Mouse (Mus musculus) cortical plate, adult 2 months (tissue): ENCODE results near the gene Cbln3. TPM values are rescaled to one million over a fixed set of nuclear protein-coding genes. Genes with fewer than 3 reads are reported as not detected.

Source experiments
- H3K27ac ChIP-seq: fragments of 200-500 bp; 2 replicates; pipeline ENCODE4 v1.5.1; 2012; ENCODE audit warnings: low read length, control low read depth, inconsistent platforms; ENCODE audit not compliant: insufficient read depth
- H3K4me1 ChIP-seq: fragments of 200-500 bp; 2 replicates; pipeline ENCODE4 v1.6.1; 2011; ENCODE audit warnings: low read length; ENCODE audit not compliant: control insufficient read depth, insufficient read depth
- H3K4me3 ChIP-seq: fragments of 200-500 bp; 2 replicates; pipeline ENCODE4 v1.5.1; 2011; ENCODE audit warnings: mild to moderate bottlenecking, low read length, control low read depth; ENCODE audit not compliant: insufficient read depth
- CTCF ChIP-seq: fragments of 200-500 bp; IDR thresholded peaks from 2 replicates; pipeline ENCODE4 v1.5.1; 2011; ENCODE audit warnings: mild to moderate bottlenecking, control low read depth, low read length; ENCODE audit not compliant: insufficient read depth; ENCODE audit errors: extremely low read depth
- POLR2A ChIP-seq: fragments of 200-500 bp; IDR thresholded peaks from 2 replicates; pipeline ENCODE4 v1.6.1; 2011; ENCODE audit warnings: mild to moderate bottlenecking, low read length, control low read depth; ENCODE audit not compliant: insufficient read depth; ENCODE audit errors: extremely low read depth
- polyA plus RNA-seq: library from polyadenylated mRNA; depleted of rRNA; stranded (reverse); fragments of >200 nt; gene quantifications from 2 replicates; pipeline ENCODE4 v1.2.3, GENCODE M21; 2012

The Cbln3 gene
- polyA plus RNA-seq, 1 experiment: 0.42 TPM

DNA sequence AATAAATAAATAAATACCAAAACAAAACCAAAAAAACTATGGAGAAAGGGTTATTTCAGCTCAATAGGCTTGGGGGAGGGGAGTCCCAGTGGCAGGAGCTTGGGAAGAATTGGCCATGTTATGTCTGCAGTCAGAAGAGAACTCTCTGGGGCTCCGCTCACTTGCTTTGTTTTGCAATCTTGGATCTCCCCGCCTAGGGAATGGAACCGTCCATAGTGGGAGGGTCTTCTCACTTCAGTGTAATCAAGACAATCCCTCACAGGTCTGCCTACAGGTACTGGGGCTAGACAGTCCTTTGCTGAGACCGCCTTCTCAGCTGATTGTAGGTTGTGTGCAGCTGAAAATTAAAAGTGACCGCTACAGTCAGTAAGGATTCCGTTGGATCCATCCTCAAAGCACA, 14.7 kb downstream of the Cbln3 start:
- no peak for TF ChIP-seq CTCF
- no peak for TF ChIP-seq POLR2A
- no peak overlapping the region for H3K27ac ChIP-seq
- no peaks in the 10 kb centered on the region for H3K4me1 ChIP-seq
- no peak overlapping the region for H3K4me3 ChIP-seq

DNA sequence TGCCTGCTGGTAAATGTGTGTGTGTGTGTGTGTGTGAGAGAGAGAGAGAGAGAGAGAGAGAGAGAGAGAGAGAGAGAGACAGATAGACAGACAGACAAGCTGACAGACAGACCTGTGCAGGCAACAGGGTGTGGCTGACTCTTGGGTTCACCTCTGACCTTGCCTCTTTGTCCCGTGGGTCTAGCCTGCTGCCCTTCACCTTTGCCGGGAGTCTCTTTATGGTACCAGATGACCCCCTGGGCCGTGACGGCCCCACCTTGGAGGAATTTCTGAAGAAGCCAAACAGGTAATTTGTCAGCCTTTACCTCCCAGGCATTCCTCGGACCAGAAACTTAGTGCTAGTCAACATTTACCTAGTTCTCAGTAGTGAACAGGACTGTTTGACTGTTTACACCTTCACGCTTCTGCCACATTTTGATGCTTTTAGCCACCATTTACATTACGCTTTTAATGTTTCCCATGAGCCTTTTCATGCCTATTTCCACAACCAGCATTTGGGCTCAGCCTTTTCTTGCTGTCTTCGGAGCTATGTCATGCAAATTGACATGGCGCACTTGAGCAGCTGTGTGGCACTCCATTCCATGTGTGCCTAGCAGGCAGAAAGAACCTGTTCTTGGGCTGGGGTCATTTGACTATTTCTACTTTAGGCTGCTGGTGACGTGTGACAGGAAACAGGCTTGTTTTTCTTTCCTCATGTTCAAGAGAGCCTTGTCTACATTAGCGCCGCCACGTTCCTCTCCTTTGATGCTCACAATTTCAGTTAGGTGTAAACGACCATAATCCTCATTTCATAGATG, 15.8 kb downstream of the Cbln3 start:
- H3K4me1 ChIP-seq: no peaks in the 10 kb centered on the region
- TF ChIP-seq CTCF (no peak), POLR2A (no peak)
- no peak overlapping the region for H3K4me3 ChIP-seq
- no peak overlapping the region for H3K27ac ChIP-seq

DNA sequence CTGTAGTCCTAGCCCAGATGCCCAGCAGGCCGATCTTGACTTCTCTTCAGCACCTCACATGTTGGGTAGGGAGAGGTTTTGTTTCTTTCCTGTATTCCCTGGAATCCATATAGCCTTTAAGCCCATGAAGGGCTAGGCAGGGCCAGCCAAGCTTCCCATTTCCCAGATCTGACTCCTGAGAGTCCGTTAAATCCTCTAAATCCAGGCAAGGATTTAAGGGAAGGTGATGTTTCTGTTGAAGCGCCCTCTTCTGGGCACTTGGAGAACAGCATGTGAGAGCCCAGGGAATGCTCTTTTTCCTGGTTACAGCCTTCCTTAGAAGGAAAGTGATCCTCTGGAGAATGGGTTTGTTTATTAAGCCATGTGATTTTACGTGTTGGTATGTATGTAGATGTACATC, 17.2 kb downstream of the Cbln3 start:
- Histone ChIP-seq H3K27ac (no peak overlapping the region), H3K4me3 (no peak overlapping the region), H3K4me1 (no peaks in the 10 kb centered on the region)
- TF ChIP-seq POLR2A: no peak
- TF ChIP-seq CTCF: peak; percentile 75

DNA sequence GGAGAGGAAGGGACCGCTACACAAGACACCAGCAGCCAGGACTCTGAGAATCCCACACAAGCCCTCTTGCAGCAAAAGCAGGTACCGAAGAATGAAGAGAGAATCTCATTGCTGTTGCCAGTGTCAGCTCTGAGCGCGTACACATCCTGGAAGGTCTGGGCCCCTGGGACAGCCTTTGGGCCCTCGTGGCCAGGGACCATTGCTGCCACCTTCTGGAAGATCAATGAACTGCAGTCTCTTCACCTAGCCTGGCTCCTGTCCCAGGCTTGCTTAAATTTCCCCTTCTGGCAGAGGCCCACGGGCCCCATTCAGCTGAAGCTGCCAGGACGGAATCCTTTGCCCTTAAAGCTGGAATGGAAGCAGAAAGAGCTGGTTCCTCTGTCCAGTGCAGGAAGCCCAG, 20.4 kb downstream of the Cbln3 start:
- no peak for TF ChIP-seq POLR2A
- peak; percentile 77 for TF ChIP-seq CTCF
- H3K4me3 ChIP-seq: no peak overlapping the region
- no peaks in the 10 kb centered on the region for H3K4me1 ChIP-seq
- no peak overlapping the region for H3K27ac ChIP-seq

DNA sequence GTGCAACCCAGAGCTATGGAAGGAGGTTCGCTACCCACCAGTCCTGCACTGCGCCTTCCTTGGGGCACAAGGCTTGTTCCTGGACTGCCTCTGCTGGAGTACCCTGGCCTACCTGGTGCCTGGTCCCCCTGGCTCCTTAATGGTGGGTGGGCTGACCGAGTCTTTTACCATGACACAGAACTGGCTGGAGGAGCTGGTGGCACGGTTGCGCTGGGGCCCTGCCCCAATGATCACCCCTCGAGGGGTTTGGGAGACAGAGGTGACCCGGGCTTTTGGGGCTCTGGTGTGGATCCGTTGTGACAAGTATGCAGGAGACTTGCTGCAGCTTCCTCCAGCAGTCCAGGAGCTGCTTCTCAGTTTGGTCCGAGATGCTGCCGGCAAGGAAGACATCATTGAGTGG, 21.2 kb downstream of the Cbln3 start:
- Histone ChIP-seq H3K4me1 (no peaks in the 10 kb centered on the region), H3K4me3 (no peak overlapping the region), H3K27ac (no peak overlapping the region)
- no peak for TF ChIP-seq POLR2A
- TF ChIP-seq CTCF: no peak

DNA sequence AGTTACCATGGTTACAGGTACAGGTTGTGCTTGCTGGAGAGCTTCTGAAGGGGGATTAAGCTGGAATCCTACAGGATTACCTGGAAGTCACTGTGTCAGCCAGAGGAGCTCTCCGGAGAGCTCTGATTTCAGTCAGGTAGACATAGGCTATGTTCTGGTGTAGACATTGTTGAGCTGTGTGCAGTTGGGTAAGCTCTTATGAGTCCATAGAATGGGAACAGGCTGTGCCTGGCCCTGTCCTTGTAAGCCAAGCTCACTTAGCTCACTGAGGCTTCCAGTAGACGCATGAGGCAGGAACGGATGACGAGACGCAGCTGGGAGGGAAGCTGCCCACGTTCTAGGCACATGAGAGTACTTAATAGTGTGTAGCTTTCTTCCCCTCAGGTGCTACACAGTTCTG, 22.0 kb downstream of the Cbln3 start:
- Histone ChIP-seq H3K27ac (no peak overlapping the region), H3K4me1 (no peaks in the 10 kb centered on the region), H3K4me3 (no peak overlapping the region)
- TF ChIP-seq CTCF (no peak), POLR2A (no peak)

DNA sequence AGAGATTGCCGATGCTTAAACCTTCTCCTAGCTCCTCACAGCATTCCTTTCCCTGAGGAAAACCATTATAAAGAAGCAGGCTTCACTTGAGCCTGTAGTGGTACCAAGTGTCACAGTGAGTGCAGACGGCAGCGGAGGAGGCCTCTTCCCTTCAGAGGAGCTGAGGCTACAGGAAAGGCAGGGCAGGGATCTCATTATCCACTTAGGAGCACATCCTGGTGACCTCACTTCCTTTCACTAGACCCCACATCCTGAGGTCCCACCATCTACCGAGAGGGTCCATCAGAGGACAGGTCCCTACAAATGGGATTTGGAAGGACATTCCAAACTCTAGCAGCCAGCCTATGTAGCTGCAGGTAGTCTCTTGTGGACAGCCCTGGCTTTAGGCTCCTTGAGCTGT, 26.6 kb downstream of the Cbln3 start:
- Histone ChIP-seq H3K27ac (no peak overlapping the region), H3K4me3 (no peak overlapping the region), H3K4me1 (no peaks in the 10 kb centered on the region; the same call in 1 of the 2 replicates)
- TF ChIP-seq POLR2A (no peak), CTCF (no peak)

DNA sequence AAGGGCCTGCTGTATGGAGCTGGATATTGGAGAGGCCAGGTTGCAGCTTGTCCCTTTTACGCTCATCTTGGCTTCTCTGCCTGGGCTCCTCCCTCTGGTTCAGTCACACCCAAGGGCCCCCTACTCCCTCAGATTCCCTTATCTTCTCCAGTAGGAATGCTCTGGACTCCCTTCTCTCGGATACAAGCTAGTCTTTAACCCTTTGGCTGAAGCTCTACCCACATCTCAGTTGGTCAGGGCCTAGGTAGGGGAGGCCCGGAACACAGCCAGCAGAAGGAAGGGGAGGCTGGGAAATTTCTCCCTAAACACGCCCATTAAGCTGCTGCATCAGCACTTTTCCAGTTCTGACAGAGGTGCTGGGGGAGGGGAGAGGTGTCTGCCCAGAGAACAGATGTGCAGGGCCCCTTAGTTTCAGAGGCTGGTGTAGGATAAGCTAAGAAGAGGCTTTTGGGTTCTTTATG, 29.1 kb downstream of the Cbln3 start:
- no peaks in the 10 kb centered on the region; the same call in 1 of the 2 replicates for H3K4me1 ChIP-seq
- TF ChIP-seq CTCF: no peak
- no peak for TF ChIP-seq POLR2A

DNA sequence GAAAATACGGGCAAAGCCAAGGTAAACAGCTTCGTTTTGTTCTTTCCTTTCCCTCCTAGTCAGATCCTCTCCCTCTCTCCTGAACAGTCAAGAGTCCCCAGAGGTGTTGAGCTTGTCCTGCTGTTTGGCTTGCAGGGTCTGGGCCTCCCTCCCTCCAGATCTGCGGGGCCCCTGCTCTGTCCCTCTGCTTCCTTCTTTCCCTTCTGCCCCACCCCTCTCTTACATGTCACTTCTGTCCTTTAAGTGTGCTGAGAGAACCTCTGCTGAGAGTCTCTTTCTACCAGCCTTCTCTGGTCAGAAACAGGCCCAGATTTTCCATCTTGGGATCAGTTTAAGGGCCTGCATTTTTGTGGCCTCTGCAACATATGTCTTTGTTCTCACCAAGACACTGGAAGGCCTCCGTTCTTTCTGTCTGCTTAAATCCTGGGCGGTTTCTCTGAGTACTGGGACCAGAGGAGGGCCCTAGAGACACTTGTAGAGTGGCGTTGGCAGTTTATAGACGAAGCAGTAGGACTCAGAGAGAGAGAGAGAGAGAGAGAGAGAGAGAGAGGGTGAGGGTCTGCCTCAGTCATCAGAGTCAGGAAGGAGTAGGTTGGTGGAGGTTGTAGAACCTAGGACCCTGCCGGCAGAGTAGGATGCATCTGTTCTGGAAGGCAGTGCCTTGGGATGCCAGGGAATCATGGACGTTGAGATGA, 29.6 kb downstream of the Cbln3 start:
- no peak for TF ChIP-seq CTCF
- no peak for TF ChIP-seq POLR2A
- H3K4me3 ChIP-seq: peak overlapping the region; percentile 51
- 0 out of 2 replicates have a peak overlapping the region, but pooled peaks have one; percentile 48 for H3K27ac ChIP-seq
- H3K4me1 ChIP-seq: no peaks in the 10 kb centered on the region; the same call in 1 of the 2 replicates

More for the DNA sequence above, 29.1 kb downstream of the Cbln3 start:
- Histone ChIP-seq H3K27ac (0 out of 2 replicates have a peak overlapping the region, but pooled peaks have one; percentile 33), H3K4me3 (peak overlapping the region; percentile 51)

DNA sequence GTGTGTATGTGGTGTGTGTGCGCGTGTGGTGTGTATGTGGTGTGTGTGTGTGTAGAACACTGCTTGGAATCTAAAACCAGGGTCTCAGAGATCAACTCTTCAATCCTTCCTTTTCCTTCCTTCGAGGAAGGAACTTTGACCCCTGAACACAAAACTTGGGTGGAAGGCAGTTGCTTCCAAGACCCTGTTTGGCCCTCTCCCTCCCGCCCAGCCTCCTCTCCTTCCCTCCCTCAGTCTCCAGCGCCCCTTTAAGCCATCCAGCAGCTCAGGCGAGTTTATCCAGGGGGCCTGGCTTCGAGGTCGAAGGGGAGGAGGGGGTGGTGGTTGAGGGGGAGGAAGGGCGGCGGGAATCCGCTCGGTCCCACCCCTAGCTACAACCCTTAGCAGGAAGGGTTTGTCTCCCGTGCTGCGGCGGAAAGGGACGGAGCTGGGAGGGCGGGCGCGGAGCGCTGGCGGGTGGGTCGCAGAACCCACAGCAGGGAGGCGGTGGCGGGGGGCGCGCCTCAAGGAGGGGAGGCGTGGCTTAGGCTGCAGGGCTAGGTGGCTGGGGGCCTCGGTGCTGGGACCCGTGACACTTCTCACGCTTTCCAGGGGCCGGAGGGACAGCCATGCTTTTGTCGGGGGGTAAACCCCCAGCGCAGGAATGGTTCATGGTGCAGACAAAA, 30.4 kb downstream of the Cbln3 start, which contains the start of gene Nynrin:
TSS of gene Nynrin (plus strand) at position 390 of the 665 bp plus-strand sequence.
- no peak for TF ChIP-seq POLR2A
- TF ChIP-seq CTCF: no peak
- Histone ChIP-seq H3K27ac (peak within 1 kb of the TSS; percentile 48; the same call in 1 of the 2 replicates), H3K4me1 (no peaks in the 10 kb centered on the region; the same call in 1 of the 2 replicates), H3K4me3 (peak within 1 kb of the TSS; percentile 51)
